Comparison of ENCODE assay signal across 8 mouse cellular contexts in genomic region chr11:83754227-83754626, GRCm38 (mm10). TPM values are rescaled to one million over a fixed set of nuclear protein-coding genes. Genes with fewer than 3 reads are reported as not detected.
DNase-seq lines count a peak whose midpoint lies in the region; ATAC-seq and TF ChIP-seq lines count a peak whose summit lies in the region.

No protein-coding gene starts in this region.

- peak overlapping the region; percentile 95 for H3K4me3 ChIP-seq in heart, embryonic 13.5 days
- peak overlapping the region; percentile 72 to 96 for H3K4me3 ChIP-seq in MEL (ENCODE audit: control insufficient read depth in 1 of 2, insufficient read depth in 1 of 2, low read depth in 2 of 2, low read length in 2 of 2)
- H3K4me3 ChIP-seq in hindbrain, embryonic 11.5 days (ENCODE audit: low read depth, low read length): peak overlapping the region; percentile 83
- H3K4me3 ChIP-seq in midbrain, embryonic 11.5 days (ENCODE audit: low read depth, low read length): peak overlapping the region; percentile 89

- peak overlapping the region; percentile 90 for H3K9ac ChIP-seq in heart, embryonic 13.5 days
- H3K9ac ChIP-seq in MEL (ENCODE audit: control insufficient read depth, low read depth, low read length, poor library complexity, severe bottlenecking): peak overlapping the region; percentile 88
- peak overlapping the region; percentile 90 for H3K9ac ChIP-seq in hindbrain, embryonic 11.5 days (ENCODE audit: low read depth, low read length)
- H3K9ac ChIP-seq in midbrain, embryonic 11.5 days (ENCODE audit: low read length): peak overlapping the region; percentile 90

- no peak for TF ChIP-seq RAD21 in MEL (IDR thresholded peaks at IDR 0.05; ENCODE audit: low read depth, low read length)

- peaks cover 35% of the 10 kb centered on the region for H3K36me3 ChIP-seq in heart, embryonic 13.5 days
- peaks cover 3 to 6% of the 10 kb centered on the region in 2 experiments for H3K36me3 ChIP-seq in MEL (ENCODE audit: control insufficient read depth in 1 of 2, insufficient read depth in 2 of 2, low read length in 2 of 2)
- H3K36me3 ChIP-seq in hindbrain, embryonic 11.5 days (ENCODE audit: control insufficient read depth, insufficient read depth, low read length): peaks cover 6% of the 10 kb centered on the region; the same call in 1 of the 2 replicates
- H3K36me3 ChIP-seq in midbrain, embryonic 11.5 days (ENCODE audit: control insufficient read depth, insufficient read depth, low read length): peaks cover 16% of the 10 kb centered on the region

- 9% methylated on average over 8 of the region's 8 CpGs for WGBS in heart, embryonic 13.5 days
- WGBS in hindbrain, embryonic 11.5 days: 7% methylated on average over 8 of the region's 8 CpGs
- WGBS in midbrain, embryonic 11.5 days: 4% methylated on average over 8 of the region's 8 CpGs

- peak overlapping the region; percentile 83 for H3K27ac ChIP-seq in heart, embryonic 13.5 days (replicated peaks)
- peak overlapping the region; percentile 75 for H3K27ac ChIP-seq in MEL (ENCODE audit: control insufficient read depth, low read depth, low read length)
- peak overlapping the region; percentile 78; the same call in 1 of the 2 replicates for H3K27ac ChIP-seq in hindbrain, embryonic 11.5 days (ENCODE audit: low read depth, low read length)
- peak overlapping the region; percentile 79; the same call in 1 of the 2 replicates for H3K27ac ChIP-seq in midbrain, embryonic 11.5 days (ENCODE audit: low read depth, low read length)

- peak overlapping the region; percentile 75 for H3K4me2 ChIP-seq in heart, embryonic 13.5 days
- peak overlapping the region; percentile 71 for H3K4me2 ChIP-seq in hindbrain, embryonic 11.5 days (replicated peaks; ENCODE audit: low read depth, low read length)
- H3K4me2 ChIP-seq in midbrain, embryonic 11.5 days: peak overlapping the region; percentile 77

- DNase-seq in heart, postnatal 14 days: no peak
- no peak for DNase-seq in MEL (ENCODE audit: low read depth, low spot score)
- no peak for DNase-seq in hindbrain, embryonic 11.5 days (ENCODE audit: low spot score)
- DNase-seq in midbrain, embryonic 11.5 days (ENCODE audit: low spot score, missing footprints): no peak
- DNase-seq in c-Kit-positive CD71-positive TER-119-positive erythroid progenitor cells, embryonic 14.5 days (ENCODE audit: low spot score): no peak
- DNase-seq in layer of hippocampus, adult 18-20 months (ENCODE audit: low spot score in 2 of 2): no peak
- DNase-seq in gastrocnemius, postnatal 25 days: no peak

- H3K9me3 ChIP-seq in heart, embryonic 13.5 days: no peaks in the 10 kb centered on the region
- H3K9me3 ChIP-seq in MEL (replicated peaks; ENCODE audit: insufficient read depth, low read length): no peaks in the 10 kb centered on the region
- H3K9me3 ChIP-seq in hindbrain, embryonic 11.5 days (ENCODE audit: control insufficient read depth, low read length): no peaks in the 10 kb centered on the region
- H3K9me3 ChIP-seq in midbrain, embryonic 11.5 days (ENCODE audit: control insufficient read depth, low read length): no peaks in the 10 kb centered on the region

- TF ChIP-seq CTCF in MEL (IDR thresholded peaks at IDR 0.05 in 2 of 3, conservative IDR thresholded peaks at IDR 0.05 in 1 of 3; ENCODE audit: control insufficient read depth in 1 of 3, insufficient read depth in 1 of 3, low read depth in 2 of 3, low read length in 3 of 3, poor library complexity in 1 of 3, severe bottlenecking in 1 of 3): no peak

- H3K27me3 ChIP-seq in heart, embryonic 13.5 days (replicated peaks): peaks cover 23% of the 10 kb centered on the region
- H3K27me3 ChIP-seq in MEL (ENCODE audit: control insufficient read depth in 1 of 2, insufficient read depth in 2 of 2, low read length in 2 of 2): peaks cover 0 to 1% of the 10 kb centered on the region in 2 experiments; a peak in 1 of 4 replicates
- no peaks in the 10 kb centered on the region for H3K27me3 ChIP-seq in hindbrain, embryonic 11.5 days (ENCODE audit: control insufficient read depth, insufficient read depth, low read length)
- no peaks in the 10 kb centered on the region for H3K27me3 ChIP-seq in midbrain, embryonic 11.5 days (ENCODE audit: control insufficient read depth, insufficient read depth, low read length)

- peaks cover 13% of the 10 kb centered on the region for H3K79me2 ChIP-seq in MEL (ENCODE audit: control insufficient read depth, insufficient read depth, low read length, poor library complexity)

- ATAC-seq in heart, embryonic 13.5 days (ENCODE audit: extremely low read depth, insufficient number of reproducible peaks, low FRiP score, low TSS enrichment): no peak
- no peak for ATAC-seq in hindbrain, embryonic 11.5 days (ENCODE audit: low FRiP score)
- ATAC-seq in midbrain, embryonic 11.5 days (ENCODE audit: low FRiP score): 0 out of 2 replicates have a peak, but pooled peaks have one; percentile 54

- no peak for TF ChIP-seq EP300 in MEL (IDR thresholded peaks at IDR 0.05; ENCODE audit: low read depth in 1 of 2, low read length in 2 of 2)

- H3K4me1 ChIP-seq in heart, embryonic 13.5 days: peaks cover 18% of the 10 kb centered on the region
- H3K4me1 ChIP-seq in MEL (ENCODE audit: control insufficient read depth in 1 of 2, insufficient read depth in 2 of 2, low read length in 2 of 2): peaks cover 0 to 6% of the 10 kb centered on the region in 2 experiments; a peak in 1 of 4 replicates
- no peaks in the 10 kb centered on the region; the same call in 1 of the 2 replicates for H3K4me1 ChIP-seq in hindbrain, embryonic 11.5 days (replicated peaks; ENCODE audit: control insufficient read depth, insufficient read depth, low read length)
- H3K4me1 ChIP-seq in midbrain, embryonic 11.5 days (ENCODE audit: control insufficient read depth, insufficient read depth, low read length): peaks cover 9% of the 10 kb centered on the region; the same call in 1 of the 2 replicates

- intact Hi-C loops in heart, postnatal 14 days (cut with DNase I): no loop called here

- TF ChIP-seq POLR2A in MEL (IDR thresholded peaks at IDR 0.05; ENCODE audit: control insufficient read depth in 1 of 2, insufficient read depth in 1 of 2, low read depth in 1 of 2, low read length in 2 of 2, poor library complexity in 1 of 2): no peak

TF ChIP-seq in MEL, 35 proteins besides CTCF, POLR2A, EP300 and RAD21 (continues in another document):
- TF ChIP-seq POLR2AphosphoS5 (IDR thresholded peaks at IDR 0.05; ENCODE audit: borderline replicate concordance, low read depth, low read length) (no peak), MAX (IDR thresholded peaks at IDR 0.05; ENCODE audit: low read length) (no peak), RCOR1 (IDR thresholded peaks at IDR 0.05; ENCODE audit: low read depth, low read length) (no peak), MEF2A (IDR thresholded peaks at IDR 0.05; ENCODE audit: extremely low read depth, insufficient replicate concordance, low read depth, low read length, poor library complexity, severe bottlenecking) (no peak), UBTF (IDR thresholded peaks at IDR 0.05; ENCODE audit: borderline replicate concordance, insufficient read depth, low read depth, low read length) (no peak), CHD2 (IDR thresholded peaks at IDR 0.05; ENCODE audit: low read length) (no peak), MAZ (IDR thresholded peaks at IDR 0.05; ENCODE audit: low read depth, low read length) (no peak), KAT2A (conservative IDR thresholded peaks at IDR 0.05; ENCODE audit: low read depth, low read length) (no peak)

RNA-seq across cellular contexts. Expression of gene Heatr6, which starts 0.7 kb away (rescaled TPM):
- 12.9 and 15.2 TPM in 2 replicates for polyA plus RNA-seq in heart, embryonic 13.5 days (2015; fragmentation: Nextera tagmentation; extraction: Ambion mirVana)
- 1 to 10 TPM; 6.1 to 7.7 TPM for total RNA-seq in heart, postnatal 14 days (2021)
- 17.3 and 17.7 TPM in 2 replicates for total RNA-seq in MEL (2012; rRNA removed)
- 10 to 100 TPM in 1 of 2 experiments, not detected in 1; 21.2 TPM for polyA plus RNA-seq in MEL (2012; ENCODE audit: insufficient read depth in 1 of 2, insufficient read length in 2 of 2, low read depth in 1 of 2, low replicate concordance in 2 of 2, missing spikeins in 1 of 2)
- polyA plus RNA-seq in hindbrain, embryonic 11.5 days (2014; fragmentation: Nextera tagmentation; extraction: Ambion mirVana): 27.3 and 32.8 TPM in 2 replicates
- 30.1 and 31.9 TPM in 2 replicates for polyA plus RNA-seq in midbrain, embryonic 11.5 days (2014; fragmentation: Nextera tagmentation; extraction: Ambion mirVana)
- 10 to 100 TPM; 15.0 to 16.0 TPM for total RNA-seq in layer of hippocampus, adult 18-20 months (2021)
- total RNA-seq in gastrocnemius, postnatal 25 days (2021): 1 to 10 TPM; 6.4 to 7.4 TPM

RNA-seq across cellular contexts. Expression of gene Wfdc21, which starts 7.5 kb away (rescaled TPM):
- polyA plus RNA-seq in heart, embryonic 13.5 days (2015; fragmentation: Nextera tagmentation; extraction: Ambion mirVana): not detected in 2 replicates
- total RNA-seq in heart, postnatal 14 days (2021): under 1 TPM; 0.76 to 0.80 TPM
- not detected in 2 replicates for total RNA-seq in MEL (2012; rRNA removed)
- not detected for polyA plus RNA-seq in MEL (2012; ENCODE audit: insufficient read depth in 1 of 2, insufficient read length in 2 of 2, low read depth in 1 of 2, low replicate concordance in 2 of 2, missing spikeins in 1 of 2)
- not detected in 2 replicates for polyA plus RNA-seq in hindbrain, embryonic 11.5 days (2014; fragmentation: Nextera tagmentation; extraction: Ambion mirVana)
- not detected in 2 replicates for polyA plus RNA-seq in midbrain, embryonic 11.5 days (2014; fragmentation: Nextera tagmentation; extraction: Ambion mirVana)
- total RNA-seq in layer of hippocampus, adult 18-20 months (2021): not detected
- 1 to 10 TPM in 1 of 2 experiments, not detected in 1; 3.4 TPM for total RNA-seq in gastrocnemius, postnatal 25 days (2021)

RNA-seq across cellular contexts. Expression of gene Wfdc18, which starts 45.4 kb away (rescaled TPM):
- polyA plus RNA-seq in heart, embryonic 13.5 days (2015; fragmentation: Nextera tagmentation; extraction: Ambion mirVana): 3.1 and 3.4 TPM in 2 replicates
- not detected for total RNA-seq in heart, postnatal 14 days (2021)
- total RNA-seq in MEL (2012; rRNA removed): not detected in 2 replicates
- not detected for polyA plus RNA-seq in MEL (2012; ENCODE audit: insufficient read depth in 1 of 2, insufficient read length in 2 of 2, low read depth in 1 of 2, low replicate concordance in 2 of 2, missing spikeins in 1 of 2)
- not detected in 2 replicates for polyA plus RNA-seq in hindbrain, embryonic 11.5 days (2014; fragmentation: Nextera tagmentation; extraction: Ambion mirVana)
- polyA plus RNA-seq in midbrain, embryonic 11.5 days (2014; fragmentation: Nextera tagmentation; extraction: Ambion mirVana): not detected in 2 replicates
- under 1 TPM; 0.69 to 0.96 TPM for total RNA-seq in layer of hippocampus, adult 18-20 months (2021)
- not detected for total RNA-seq in gastrocnemius, postnatal 25 days (2021)

RNA-seq across cellular contexts. Expression of gene Wfdc17, which starts 50.4 kb away (rescaled TPM):
- 1.1 and 2.0 TPM in 2 replicates for polyA plus RNA-seq in heart, embryonic 13.5 days (2015; fragmentation: Nextera tagmentation; extraction: Ambion mirVana)
- 1 to 10 TPM; 2.2 to 3.1 TPM for total RNA-seq in heart, postnatal 14 days (2021)
- not detected in 2 replicates for total RNA-seq in MEL (2012; rRNA removed)
- polyA plus RNA-seq in MEL (2012; ENCODE audit: insufficient read depth in 1 of 2, insufficient read length in 2 of 2, low read depth in 1 of 2, low replicate concordance in 2 of 2, missing spikeins in 1 of 2): not detected
- 0.71 TPM in 1 of 2 replicates, not detected in the other for polyA plus RNA-seq in hindbrain, embryonic 11.5 days (2014; fragmentation: Nextera tagmentation; extraction: Ambion mirVana)
- polyA plus RNA-seq in midbrain, embryonic 11.5 days (2014; fragmentation: Nextera tagmentation; extraction: Ambion mirVana): not detected in 2 replicates
- total RNA-seq in layer of hippocampus, adult 18-20 months (2021): not detected
- total RNA-seq in gastrocnemius, postnatal 25 days (2021): 1 to 10 TPM; 1.2 to 1.9 TPM
